Mouse (Mus musculus) liver, postnatal 0 days (tissue): ENCODE results near the gene Ifi27l2b.

Source experiments
- CTCF ChIP-seq: sonication (generic); IDR thresholded peaks from 2 replicates; pipeline ENCODE4 v1.5.1; 2016; ENCODE audit warnings: antibody characterized with exemption, low read depth
- EP300 ChIP-seq: IDR thresholded peaks from 2 replicates; pipeline ENCODE4 v1.6.1; 2016; ENCODE audit warnings: antibody characterized with exemption, low read depth, mild to moderate bottlenecking

DNA sequence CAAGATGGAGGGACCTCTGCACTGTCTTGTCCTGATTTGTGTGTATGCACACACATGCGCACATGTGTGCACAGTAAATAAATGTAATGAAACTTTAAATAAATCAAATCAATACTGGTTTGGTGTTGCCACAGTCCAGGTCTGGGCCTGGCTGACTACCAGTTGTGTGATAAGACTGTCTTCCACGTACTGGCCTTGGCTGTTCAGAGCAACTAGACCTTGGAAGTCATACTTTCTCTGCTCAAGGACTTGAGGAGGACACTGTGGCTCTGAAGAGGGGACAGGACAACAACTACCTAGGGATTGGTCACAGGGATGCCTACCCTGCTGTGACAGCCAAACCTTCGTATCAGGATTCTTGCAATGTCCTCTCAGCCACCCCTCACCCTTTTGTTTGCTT lies 46.3 kb upstream of the Ifi27l2b start:
- TF ChIP-seq CTCF (no peak), EP300 (no peak)
